Mouse (Mus musculus): Measurements from ENCODE around the gene Sectm1a. TPM values are rescaled to one million over a fixed set of nuclear protein-coding genes. Genes with fewer than 3 reads are reported as not detected.
"Not testable (repeated sequence)": the region's sequence is repeated elsewhere in the genome, so short reads cannot be mapped to it uniquely, and the experiment has no call there.

Gene Sectm1a
- polyA plus RNA-seq, 1 experiment from 2014 or later = 0.76 TPM

- H3K27ac ChIP-seq; H3K36me3 ChIP-seq; H3K4me2 ChIP-seq; H3K9me3 ChIP-seq (replicated peaks); DNase-seq; ATAC-seq (ENCODE audit: low read depth); H3K9ac ChIP-seq; H3K4me3 ChIP-seq (replicated peaks); H3K27me3 ChIP-seq: not testable (repeated sequence)
- WGBS (ENCODE audit: insufficient replicate concordance) = 73% methylated on average over 6 of the region's 6 CpGs
- H3K4me1 ChIP-seq (replicated peaks) = peaks cover 15% of the 10 kb centered on the region
Observed at GRCm38 (mm10) chr11:121060401-121061067, 20.5 kb downstream of the Sectm1a start.

GRCm38 (mm10) chr11:121059471-121059870 is 21.5 kb downstream of the Sectm1a start:
- ATAC-seq (ENCODE audit: low read depth) = no peak
- no peak overlapping the region for H3K9ac ChIP-seq

GRCm38 (mm10) chr11:121058956-121059355 is 22.1 kb downstream of the Sectm1a start:
- Histone ChIP-seq H3K27me3 (no peaks in the 10 kb centered on the region), H3K36me3 (no peaks in the 10 kb centered on the region), H3K9me3 (replicated peaks) (no peaks in the 10 kb centered on the region), H3K4me3 (replicated peaks) (no peak overlapping the region), H3K9ac (no peak overlapping the region), H3K4me2 (no peak overlapping the region), H3K4me1 (replicated peaks) (peaks cover 15% of the 10 kb centered on the region), H3K27ac (no peak overlapping the region)
- WGBS (ENCODE audit: insufficient replicate concordance) = 58% methylated on average over 4 of the region's 4 CpGs
- no peak for DNase-seq
- no peak for ATAC-seq (ENCODE audit: low read depth)

More at GRCm38 (mm10) chr11:121059471-121059870, 21.5 kb downstream of the Sectm1a start:
- no peaks in the 10 kb centered on the region for H3K9me3 ChIP-seq (replicated peaks)
- no peak overlapping the region for H3K4me2 ChIP-seq
- H3K4me3 ChIP-seq (replicated peaks) = no peak overlapping the region
- H3K27ac ChIP-seq = no peak overlapping the region
- no peak for DNase-seq
- no peaks in the 10 kb centered on the region for H3K36me3 ChIP-seq
- H3K27me3 ChIP-seq = no peaks in the 10 kb centered on the region
- H3K4me1 ChIP-seq (replicated peaks) = peaks cover 15% of the 10 kb centered on the region
- 74% methylated on average over 4 of the region's 4 CpGs for WGBS (ENCODE audit: insufficient replicate concordance)

- H3K4me1 ChIP-seq (replicated peaks) = peaks cover 15% of the 10 kb centered on the region
- no peaks in the 10 kb centered on the region for H3K9me3 ChIP-seq (replicated peaks)
- H3K36me3 ChIP-seq = no peaks in the 10 kb centered on the region
- no peak overlapping the region for H3K4me2 ChIP-seq
- no peak overlapping the region for H3K4me3 ChIP-seq (replicated peaks)
- DNase-seq (no peak), ATAC-seq (ENCODE audit: low read depth) (no peak)
- no peak overlapping the region for H3K9ac ChIP-seq
- H3K27me3 ChIP-seq = no peaks in the 10 kb centered on the region
- H3K27ac ChIP-seq = peak overlapping the region; percentile 22; the same call in 1 of the 2 replicates
- WGBS (ENCODE audit: insufficient replicate concordance) = 52% methylated on average over 5 of the region's 5 CpGs
Observed at GRCm38 (mm10) chr11:121058122-121058521, 22.9 kb downstream of the Sectm1a start.

- peak overlapping the region; percentile 73 for H3K27ac ChIP-seq
- DNase-seq = no peak
- H3K4me2 ChIP-seq = no peak overlapping the region
- H3K36me3 ChIP-seq = no peaks in the 10 kb centered on the region
- 37% methylated on average over 7 of the region's 7 CpGs for WGBS (ENCODE audit: insufficient replicate concordance)
- no peaks in the 10 kb centered on the region for H3K9me3 ChIP-seq (replicated peaks)
- ATAC-seq (ENCODE audit: low read depth) = peak; percentile 70
- no peak overlapping the region for H3K9ac ChIP-seq
- H3K4me3 ChIP-seq (replicated peaks) = no peak overlapping the region
- no peaks in the 10 kb centered on the region for H3K27me3 ChIP-seq
- H3K4me1 ChIP-seq (replicated peaks) = peaks cover 15% of the 10 kb centered on the region
Observed at GRCm38 (mm10) chr11:121056536-121057236, 24.3 kb downstream of the Sectm1a start.

GRCm38 (mm10) chr11:121053536-121053935 is 27.5 kb downstream of the Sectm1a start:
- peaks cover 15% of the 10 kb centered on the region for H3K4me1 ChIP-seq (replicated peaks)
- no peaks in the 10 kb centered on the region for H3K9me3 ChIP-seq (replicated peaks)
- no peak overlapping the region for H3K27ac ChIP-seq
- H3K4me3 ChIP-seq (replicated peaks) = no peak overlapping the region
- no peaks in the 10 kb centered on the region for H3K27me3 ChIP-seq
- H3K4me2 ChIP-seq = no peak overlapping the region
- no peak for ATAC-seq (ENCODE audit: low read depth)
- no peak overlapping the region for H3K9ac ChIP-seq
- WGBS (ENCODE audit: insufficient replicate concordance) = 14% methylated on average over 8 of the region's 8 CpGs
- DNase-seq = peak; percentile 56
- no peaks in the 10 kb centered on the region for H3K36me3 ChIP-seq

- WGBS (ENCODE audit: insufficient replicate concordance) = 50% methylated on average over 4 of the region's 4 CpGs
- Histone ChIP-seq H3K4me3 (replicated peaks) (no peak overlapping the region), H3K9me3 (replicated peaks) (no peaks in the 10 kb centered on the region), H3K4me2 (no peak overlapping the region), H3K36me3 (no peaks in the 10 kb centered on the region), H3K9ac (no peak overlapping the region), H3K4me1 (replicated peaks) (peaks cover 6% of the 10 kb centered on the region), H3K27me3 (no peaks in the 10 kb centered on the region), H3K27ac (no peak overlapping the region)
- no peak for DNase-seq
- no peak for ATAC-seq (ENCODE audit: low read depth)
Observed at GRCm38 (mm10) chr11:121052387-121052786, 28.6 kb downstream of the Sectm1a start.

GRCm38 (mm10) chr11:121051793-121052192 is 29.2 kb downstream of the Sectm1a start:
- Histone ChIP-seq H3K36me3 (no peaks in the 10 kb centered on the region), H3K9ac (no peak overlapping the region), H3K4me1 (replicated peaks) (peaks cover under 1% of the 10 kb centered on the region; the same call in 1 of the 2 replicates), H3K4me2 (no peak overlapping the region), H3K4me3 (replicated peaks) (no peak overlapping the region), H3K9me3 (replicated peaks) (no peaks in the 10 kb centered on the region), H3K27me3 (no peaks in the 10 kb centered on the region), H3K27ac (no peak overlapping the region)
- 50% methylated on average over 1 of the region's 1 CpGs for WGBS (ENCODE audit: insufficient replicate concordance)
- DNase-seq (no peak), ATAC-seq (ENCODE audit: low read depth) (no peak)

GRCm38 (mm10) chr11:121049840-121050239 is 31.2 kb downstream of the Sectm1a start:
- Histone ChIP-seq H3K9me3 (replicated peaks) (no peaks in the 10 kb centered on the region), H3K27me3 (no peaks in the 10 kb centered on the region), H3K27ac (no peak overlapping the region), H3K4me3 (replicated peaks) (no peak overlapping the region), H3K4me2 (no peak overlapping the region), H3K36me3 (no peaks in the 10 kb centered on the region), H3K4me1 (replicated peaks) (no peaks in the 10 kb centered on the region), H3K9ac (no peak overlapping the region)
- no peak for DNase-seq
- WGBS (ENCODE audit: insufficient replicate concordance) = 57% methylated on average over 1 of the region's 1 CpGs
- ATAC-seq (ENCODE audit: low read depth) = no peak

GRCm38 (mm10) chr11:121047826-121048399 is 33.1 kb downstream of the Sectm1a start:
- no peak overlapping the region for H3K27ac ChIP-seq
- H3K9ac ChIP-seq = no peak overlapping the region
- H3K4me1 ChIP-seq (replicated peaks) = no peaks in the 10 kb centered on the region
- no peak overlapping the region for H3K4me3 ChIP-seq (replicated peaks)
- H3K9me3 ChIP-seq (replicated peaks) = no peaks in the 10 kb centered on the region
- ATAC-seq (ENCODE audit: low read depth) = no peak
- no peak overlapping the region for H3K4me2 ChIP-seq
- no peak for DNase-seq
- no peaks in the 10 kb centered on the region for H3K36me3 ChIP-seq
- 35% methylated on average over 2 of the region's 2 CpGs for WGBS (ENCODE audit: insufficient replicate concordance)
- no peaks in the 10 kb centered on the region for H3K27me3 ChIP-seq

- Histone ChIP-seq H3K9ac (no peak overlapping the region), H3K4me3 (replicated peaks) (no peak overlapping the region), H3K4me2 (no peak overlapping the region), H3K27me3 (no peaks in the 10 kb centered on the region), H3K4me1 (replicated peaks) (no peaks in the 10 kb centered on the region), H3K36me3 (no peaks in the 10 kb centered on the region), H3K27ac (no peak overlapping the region), H3K9me3 (replicated peaks) (no peaks in the 10 kb centered on the region)
- no peak for DNase-seq
- 58% methylated on average over 1 of the region's 1 CpGs for WGBS (ENCODE audit: insufficient replicate concordance)
- ATAC-seq (ENCODE audit: low read depth) = no peak
Observed at GRCm38 (mm10) chr11:121045286-121045685, 35.7 kb downstream of the Sectm1a start.

Measured in liver, embryonic 13.5 days (tissue).